Mouse (Mus musculus) adrenal gland, postnatal 36 days (tissue): Measurements from ENCODE around the gene Lmbr1l. TPM values are rescaled to one million over a fixed set of nuclear protein-coding genes. Genes with fewer than 3 reads are reported as not detected.
"Not testable (repeated sequence)": the region's sequence is repeated elsewhere in the genome, so short reads cannot be mapped to it uniquely, and the experiment has no call there.

Experiments
- DNase-seq, 2 experiments: peaks; one replicate each; pipeline ENCODE4 v3.0.0; 2021; ENCODE audit warnings: mixed read lengths in 1 of 2
- total RNA-seq, 2 experiments: library from RNA; stranded (reverse); gene quantifications; 2 replicates each; pipeline ENCODE4 v1.2.3; 2021

Lmbr1l gene
- total RNA-seq, 2 experiments from 2014 or later, result 14.0 to 15.5 TPM

- DNase-seq, result peak; percentile 94 to 97
Observed at GRCm38 (mm10) chr15:98934217-98934839, 16.3 kb upstream of the Lmbr1l start, which contains the start of gene Tuba1b. Tuba1b (minus strand) TSS chr15:98934565.

DNA sequence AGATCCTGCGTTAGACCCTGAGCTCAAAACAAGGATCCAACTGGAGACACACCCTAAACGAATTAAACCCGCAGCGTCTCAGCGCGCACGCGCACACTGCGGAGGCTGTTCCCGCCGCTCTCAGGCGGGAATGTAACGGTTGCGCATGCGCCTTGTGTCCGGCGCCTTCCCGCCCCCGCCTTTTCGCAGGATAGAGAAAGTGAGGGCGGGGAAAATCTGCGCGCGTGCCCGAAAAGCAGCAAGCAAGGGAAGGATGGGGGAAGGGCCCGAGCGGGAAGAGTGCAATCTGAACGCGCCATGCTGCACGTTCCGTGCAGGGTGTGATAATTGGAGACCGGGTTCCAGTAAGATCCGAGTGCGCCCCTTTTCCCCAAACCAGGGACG, 15.8 kb upstream of the Lmbr1l start:
- DNase-seq, result peak; percentile 96 to 98

DNA sequence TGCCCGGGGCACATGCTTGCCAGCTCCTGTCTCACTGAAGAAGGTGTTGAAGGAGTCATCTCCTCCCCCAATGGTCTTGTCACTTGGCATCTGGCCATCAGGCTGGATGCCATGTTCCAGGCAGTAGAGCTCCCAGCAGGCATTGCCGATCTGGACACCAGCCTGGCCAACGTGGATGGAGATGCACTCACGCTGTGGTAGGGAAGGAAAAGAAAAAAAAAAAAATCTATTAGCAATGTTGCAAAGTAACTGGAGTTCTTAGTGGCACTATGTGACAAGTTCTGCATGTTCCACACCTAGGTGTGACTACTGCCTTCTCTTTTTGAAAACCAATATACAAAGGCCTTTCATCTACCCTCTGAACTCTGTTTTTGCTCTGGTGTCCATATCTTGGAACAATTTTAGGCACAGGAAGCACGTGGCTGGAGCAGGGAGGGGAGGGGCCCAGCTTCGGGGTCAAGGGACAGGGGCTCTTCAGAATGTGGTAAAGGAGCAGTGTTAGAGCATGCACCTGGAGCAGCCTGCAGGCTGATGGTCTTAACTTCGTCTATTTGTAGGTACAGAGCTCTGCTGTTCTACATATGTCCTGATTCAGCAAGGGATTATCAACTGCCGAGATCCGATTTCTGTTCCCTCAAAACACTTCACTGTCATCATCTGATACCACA, 15.1 kb upstream of the Lmbr1l start:
- peak in 1 of 2 experiments; percentile 20 for DNase-seq

- no peak for DNase-seq
Observed at GRCm38 (mm10) chr15:98930998-98931397, 13.0 kb upstream of the Lmbr1l start.

DNA sequence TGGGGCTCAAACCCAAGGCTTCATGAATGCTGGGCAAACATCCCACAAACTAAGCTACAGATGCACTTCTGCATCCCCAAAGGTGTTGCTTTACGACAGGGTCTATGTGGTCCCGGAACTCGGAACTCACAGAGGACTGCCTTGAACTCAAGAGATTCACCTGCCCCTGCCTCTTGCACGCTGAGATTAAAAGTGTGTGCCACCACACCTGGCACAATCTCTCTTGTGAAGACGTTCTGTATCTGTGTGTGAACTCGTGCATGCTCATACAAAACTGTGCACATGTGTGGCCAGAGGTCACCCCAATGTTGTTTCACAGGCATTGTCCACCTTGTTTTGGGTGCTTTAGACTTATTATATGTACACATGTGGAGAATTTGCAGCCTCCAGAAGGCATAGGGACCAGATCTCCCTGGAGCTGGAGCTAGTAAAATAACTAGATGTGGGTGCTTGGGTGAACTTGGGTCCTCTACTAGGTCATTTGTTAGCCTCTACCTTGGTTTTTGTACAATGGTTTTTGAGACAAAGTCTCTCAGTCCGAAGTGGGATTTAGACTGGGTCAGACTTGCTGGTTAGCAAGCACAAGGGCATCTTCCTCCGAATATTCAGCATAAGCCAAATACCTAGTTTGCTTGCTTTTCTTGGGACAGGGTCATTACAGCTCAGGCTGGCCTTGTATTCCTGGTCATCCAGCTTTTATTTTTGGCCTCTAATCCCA, 12.1 kb upstream of the Lmbr1l start:
- no peak for DNase-seq

DNA sequence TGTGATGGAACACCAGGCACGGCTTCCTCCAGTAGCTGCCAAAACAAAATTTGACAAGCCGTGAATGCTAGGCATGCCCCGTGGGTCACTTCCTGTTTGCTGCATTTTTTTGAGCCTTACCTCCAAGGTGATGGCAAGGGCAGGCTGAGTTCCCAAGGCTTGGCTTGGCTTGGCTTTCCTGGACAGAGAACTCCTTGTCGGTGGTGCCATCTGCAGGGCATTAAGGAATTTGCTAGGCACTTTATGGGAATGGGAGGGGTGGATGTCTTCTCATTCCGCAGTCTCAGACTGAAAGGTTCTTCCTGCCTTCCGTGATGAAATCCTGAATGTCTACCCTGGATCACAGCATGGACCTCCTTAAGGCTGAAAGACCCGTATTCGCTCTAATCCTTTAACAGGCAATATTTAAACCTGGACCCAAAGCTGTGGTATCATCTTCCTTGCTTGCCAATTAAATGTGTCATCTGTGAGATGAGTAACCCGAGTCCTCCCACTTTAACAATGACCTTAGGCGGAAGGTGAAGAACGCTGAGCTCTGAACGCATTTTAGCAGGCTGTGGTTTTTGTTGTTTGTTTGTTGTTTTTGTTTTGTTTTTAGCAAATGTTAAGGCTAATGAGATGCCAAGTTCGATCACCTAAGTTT, 10.7 kb upstream of the Lmbr1l start:
- DNase-seq, result peak; percentile 75 to 84

DNA sequence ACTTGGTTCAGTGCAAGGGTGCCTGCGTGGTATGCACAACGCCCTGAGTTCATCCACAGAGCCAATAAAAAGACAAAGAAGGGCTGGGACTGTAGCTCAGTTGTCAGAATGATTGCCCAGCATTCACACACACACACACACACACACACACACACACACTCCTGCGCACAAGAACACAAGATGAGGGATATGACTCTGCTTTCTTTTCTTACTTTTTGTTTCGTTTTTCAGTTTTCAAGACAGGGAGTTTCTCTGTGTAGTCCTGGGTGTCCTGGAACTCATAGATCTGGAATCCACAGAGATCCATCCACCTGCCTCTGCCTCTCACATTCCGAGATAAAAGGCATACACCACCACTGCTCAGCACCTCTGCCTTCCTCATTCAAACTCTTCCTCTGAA, 9.5 kb upstream of the Lmbr1l start:
- no peak for DNase-seq

GRCm38 (mm10) chr15:98924682-98925081, 6.7 kb upstream of the Lmbr1l start:
- peak; percentile 26 to 34 for DNase-seq

- DNase-seq, result no peak
Observed at GRCm38 (mm10) chr15:98923031-98923537, 5.1 kb upstream of the Lmbr1l start.

DNA sequence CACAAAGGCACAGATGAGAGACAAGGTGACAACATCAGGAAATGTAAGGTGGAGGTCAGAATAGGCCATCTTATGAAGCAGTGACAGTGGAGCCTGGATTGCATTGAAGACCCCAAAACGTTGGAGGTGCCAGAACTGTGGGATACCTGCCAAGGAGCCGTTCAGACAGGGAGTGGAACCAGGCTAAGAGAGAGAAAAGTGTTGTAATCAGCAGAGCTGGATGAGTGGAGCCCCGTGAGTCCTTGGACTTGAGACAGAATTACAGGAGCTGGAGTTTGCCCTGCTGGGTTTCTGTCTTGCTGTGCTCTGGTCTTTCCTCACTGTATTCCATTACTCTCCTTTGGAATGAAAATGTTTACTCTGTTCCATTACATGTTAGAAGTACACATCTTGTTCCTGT, 4.5 kb upstream of the Lmbr1l start:
- peak; percentile 21 to 34 for DNase-seq

DNA sequence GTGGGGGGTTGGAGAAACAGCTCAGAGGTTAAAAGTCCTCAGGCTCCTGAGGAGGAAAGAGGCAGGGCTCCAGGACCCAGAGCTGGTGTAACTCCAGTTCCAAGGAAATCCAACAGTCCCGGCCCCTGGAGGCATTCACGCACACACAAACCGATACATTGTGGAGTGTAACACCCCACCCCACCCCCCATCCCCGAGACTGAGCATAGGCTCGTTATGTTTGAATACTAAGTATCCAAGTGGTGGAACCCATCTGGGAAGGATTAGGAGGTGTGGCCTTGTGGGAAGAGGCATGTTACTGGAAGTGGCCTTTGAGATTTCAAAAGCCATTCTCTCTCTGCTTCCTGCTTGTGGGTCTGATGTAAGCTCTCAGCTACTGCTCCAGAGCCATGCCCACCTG, 3.5 kb upstream of the Lmbr1l start:
- no peak for DNase-seq

DNA sequence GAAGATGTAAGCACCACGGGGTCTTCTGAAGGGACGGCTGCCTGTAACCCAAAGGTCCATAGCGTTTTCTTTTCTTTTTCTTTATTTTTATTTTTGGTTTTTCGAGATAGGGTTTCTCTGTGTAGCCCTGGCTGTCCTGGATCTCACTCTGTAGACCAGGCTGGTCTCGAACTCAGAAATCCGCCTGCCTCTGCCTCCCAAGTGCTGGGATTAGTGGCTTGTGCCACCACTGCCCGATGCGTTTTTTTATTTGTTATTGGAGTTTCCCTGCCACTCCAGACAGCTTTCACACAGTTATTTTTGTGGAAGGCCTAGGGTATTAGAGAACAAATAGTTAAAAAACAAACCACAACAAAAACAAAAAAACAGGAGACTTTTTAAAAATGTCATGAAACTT, 466 bp upstream of the Lmbr1l start:
- DNase-seq, result not testable (repeated sequence)

DNA sequence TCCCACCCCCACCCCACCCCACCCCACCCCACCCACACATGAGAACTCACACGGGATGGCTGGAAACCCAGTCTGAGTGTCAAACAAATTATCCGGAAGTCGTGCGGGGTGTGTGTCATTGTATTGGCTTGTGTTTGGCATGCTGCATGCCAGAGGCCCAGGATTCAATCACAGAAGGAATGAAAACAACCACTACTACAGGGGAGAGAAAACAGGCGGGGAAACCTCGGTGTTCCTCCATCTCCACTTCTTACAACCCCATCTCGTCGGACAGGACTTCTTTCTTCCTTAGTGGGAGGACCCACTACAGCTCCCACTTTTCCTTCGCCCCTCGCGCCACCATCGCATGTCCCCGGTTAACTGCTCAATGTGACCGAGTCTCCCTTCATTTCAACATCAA, 940 bp downstream of the Lmbr1l start:
- DNase-seq, result peak; percentile 32 to 41

DNA sequence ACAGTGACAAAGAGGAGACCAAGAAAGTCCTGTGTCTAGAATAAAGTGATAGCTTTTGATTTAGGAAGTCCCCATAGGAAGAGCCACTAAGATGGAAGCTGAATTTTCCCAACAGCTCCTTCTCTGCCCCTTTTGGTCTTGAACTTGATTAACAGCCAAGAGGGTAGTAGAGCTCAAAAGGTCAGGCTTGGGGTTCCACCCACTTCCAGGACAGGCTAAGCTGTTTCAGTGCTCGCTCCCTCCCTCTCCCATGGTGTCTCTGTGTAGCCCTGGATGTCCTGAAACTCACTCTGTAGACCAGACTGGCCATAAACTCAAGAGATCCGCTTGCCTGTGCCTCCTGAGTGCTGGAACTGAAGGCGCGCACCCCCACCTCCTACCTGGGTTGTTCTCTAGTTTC, 2.0 kb downstream of the Lmbr1l start:
- DNase-seq, result no peak

- no peak for DNase-seq
Observed at GRCm38 (mm10) chr15:98914903-98915302, 3.1 kb downstream of the Lmbr1l start.

DNA sequence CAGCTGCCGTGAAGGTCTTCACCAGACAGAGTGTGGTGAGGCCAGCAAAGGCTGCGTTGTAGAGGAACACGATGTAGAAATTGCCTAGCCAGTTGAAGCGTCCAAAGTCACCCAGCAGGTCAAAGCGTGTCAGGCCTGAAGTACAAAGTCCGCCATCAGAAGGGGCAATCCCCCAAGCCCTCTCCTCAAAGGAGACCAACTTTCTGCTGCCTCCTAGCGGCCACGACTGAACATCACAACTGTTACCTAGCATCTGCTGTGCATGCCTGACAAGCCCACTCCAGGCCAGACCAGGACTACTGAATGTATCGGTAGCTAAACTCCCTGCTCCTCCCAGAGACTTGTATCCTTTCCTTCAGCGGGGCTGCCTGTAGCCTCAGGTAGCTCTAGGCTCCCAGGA, 13.3 kb downstream of the Lmbr1l start:
- DNase-seq, result peak; percentile 25 to 34

DNA sequence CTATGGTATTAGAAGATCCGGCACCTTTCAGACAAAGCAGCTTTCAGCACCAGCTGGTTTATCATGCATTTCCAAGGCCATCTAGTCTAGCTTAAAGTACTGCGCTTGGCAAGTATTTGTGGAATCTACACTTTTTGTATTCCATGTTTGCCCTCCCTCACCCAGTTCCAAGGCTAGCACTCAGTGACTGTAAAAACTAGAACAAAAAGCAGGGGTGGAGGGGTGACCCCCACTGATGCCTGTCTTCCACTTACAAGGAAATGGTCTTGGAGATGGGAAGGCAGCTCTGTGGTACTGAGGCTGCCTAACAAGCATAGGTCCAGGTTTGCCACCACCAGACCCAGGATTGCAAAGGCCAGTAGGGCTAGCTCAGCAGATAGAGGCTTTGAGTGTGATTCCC, 15.4 kb downstream of the Lmbr1l start:
- DNase-seq, result peak in 1 of 2 experiments; percentile 23

- no peak for DNase-seq
Observed at GRCm38 (mm10) chr15:98901530-98901929, 16.5 kb downstream of the Lmbr1l start.

DNA sequence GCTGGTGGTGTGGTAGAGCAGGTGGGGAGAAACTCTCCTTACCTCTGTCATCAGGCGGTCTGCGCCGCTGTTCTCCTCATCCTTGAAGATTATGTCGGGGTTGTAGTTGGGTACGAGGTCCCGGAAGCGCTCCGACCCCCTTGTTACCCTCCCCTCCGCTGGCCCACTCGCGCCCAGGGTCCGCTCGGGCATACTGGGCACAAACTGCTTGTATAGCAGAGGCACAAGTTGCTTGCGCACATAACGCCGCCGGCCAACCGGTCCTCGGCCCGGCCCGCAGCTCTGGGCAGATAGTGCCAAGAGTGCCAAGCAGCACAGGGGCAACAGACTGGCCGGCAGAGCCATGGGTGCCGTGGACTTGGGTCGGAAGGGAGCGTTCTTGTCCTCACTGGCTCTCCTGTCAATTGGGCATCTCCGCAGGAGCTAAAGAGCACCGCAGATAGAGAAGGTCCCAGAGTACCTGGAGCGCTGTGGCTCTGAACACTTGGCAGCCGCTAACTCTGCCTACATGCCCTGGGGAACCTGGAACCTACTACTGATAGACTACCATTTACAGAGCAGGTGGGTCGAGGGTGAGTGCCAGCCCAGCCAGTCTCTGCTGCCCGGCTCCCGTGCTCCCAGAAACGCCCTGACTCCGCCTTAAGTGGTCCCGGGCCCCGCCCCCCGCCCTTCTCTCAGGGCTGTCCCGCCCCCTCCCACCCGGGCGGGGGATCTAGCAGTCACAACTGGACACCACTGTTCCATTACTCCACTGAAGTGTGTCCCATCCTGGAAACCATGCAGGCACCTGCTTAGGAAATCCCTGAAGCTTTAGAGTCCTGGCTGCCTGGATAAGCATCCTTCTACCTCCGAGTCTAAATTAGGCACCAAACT, 19.9 kb downstream of the Lmbr1l start, which contains the start of gene Dhh:
Dhh (minus strand) TSS at position 613 of the 873 bp plus-strand sequence.
- peak; percentile 46 to 64 for DNase-seq

DNA sequence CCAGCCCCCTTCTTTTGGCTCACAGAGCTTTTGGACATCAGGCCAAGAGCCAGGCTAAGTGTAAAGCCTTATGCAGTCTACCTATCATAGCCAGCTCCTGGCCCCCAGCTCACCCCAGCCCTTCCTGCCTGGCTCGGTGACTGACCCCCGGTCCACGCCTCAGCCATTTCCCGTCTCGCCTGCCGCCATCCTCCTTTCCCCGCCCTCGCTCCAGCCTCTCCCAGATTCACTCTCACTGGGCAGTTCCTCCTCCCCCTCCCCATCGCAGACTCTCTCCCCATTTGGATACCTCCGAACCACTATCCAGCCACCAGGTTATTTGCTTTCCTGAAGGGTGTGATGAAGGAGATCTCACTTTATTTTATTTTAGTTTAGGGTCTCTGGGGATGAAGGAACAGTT, 20.5 kb downstream of the Lmbr1l start:
- DNase-seq, result peak; percentile 40 to 57
